Mouse (Mus musculus) heart, adult 2 months (tissue): ENCODE data around the gene Exosc1.

Experiments
- CTCF ChIP-seq: fragments of 200-600 bp; IDR thresholded peaks from 2 replicates; pipeline ENCODE4 v1.8.1; 2022; ENCODE audit warnings: antibody characterized with exemption, mild to moderate bottlenecking, moderate library complexity
- POLR2A ChIP-seq: fragments of 200-500 bp; IDR thresholded peaks from 2 replicates; pipeline ENCODE4 v1.6.1; 2011; ENCODE audit warnings: mild to moderate bottlenecking, low read depth, low read length, control low read depth; ENCODE audit not compliant: insufficient read depth

- no peak for TF ChIP-seq CTCF
- TF ChIP-seq POLR2A, result no peak
Observed at GRCm38 (mm10) chr19:41953574-41953973, 20.4 kb upstream of the Exosc1 start.
